Mouse (Mus musculus): ENCODE measurements around the gene Myrfl.

DNA sequence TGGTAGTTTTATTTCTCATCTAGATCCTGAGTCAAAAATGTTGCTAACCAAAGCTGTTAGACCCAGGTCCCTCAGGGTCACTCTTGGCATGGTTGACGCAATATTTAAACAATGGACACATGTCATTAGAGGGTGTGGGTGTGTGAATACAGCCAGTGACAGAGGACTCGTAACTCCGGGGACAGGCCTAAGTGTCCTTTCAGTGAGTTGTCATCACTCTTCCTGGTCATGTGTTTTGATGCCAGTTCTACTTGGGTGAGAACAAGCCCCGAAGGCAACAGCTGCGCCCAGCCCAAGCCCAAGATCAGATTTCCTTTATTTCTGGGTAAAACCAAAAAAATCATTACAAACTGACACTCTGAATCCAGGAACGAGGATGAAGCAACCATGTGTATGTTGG, 112.6 kb downstream of the Myrfl start:
- TF ChIP-seq POLR2A (IDR thresholded peaks at IDR 0.05; ENCODE audit: borderline replicate concordance, extremely low read depth, low read depth, low read length) (no peak), CTCF (IDR thresholded peaks at IDR 0.05; ENCODE audit: insufficient read depth, low read length) (no peak)

All from lung, adult 2 months (tissue).